Mouse (Mus musculus) embryonic fibroblast, embryonic 13.5 days (primary cell): ENCODE measurements around the gene Rassf7. TPM values are rescaled to one million over a fixed set of nuclear protein-coding genes. Genes with fewer than 3 reads are reported as not detected.

ENCODE experiments used
- H3K27ac ChIP-seq: 2 replicates; pipeline ENCODE4 v1.5.1; 2012; ENCODE audit warnings: low read length, control low read depth, inconsistent platforms; ENCODE audit not compliant: insufficient read depth
- H3K4me1 ChIP-seq: 2 replicates; pipeline ENCODE4 v1.6.1; 2011; ENCODE audit warnings: low read length; ENCODE audit not compliant: control insufficient read depth, insufficient read depth
- H3K4me3 ChIP-seq: 2 replicates; pipeline ENCODE4 v1.5.1; 2011; ENCODE audit warnings: mild to moderate bottlenecking, control low read depth, low read length; ENCODE audit not compliant: insufficient read depth
- CTCF ChIP-seq: IDR thresholded peaks from 2 replicates; pipeline ENCODE4 v1.5.1; 2011; ENCODE audit warnings: mild to moderate bottlenecking, control low read depth, low read length, moderate library complexity, borderline replicate concordance; ENCODE audit not compliant: insufficient read depth
- POLR2A ChIP-seq: IDR thresholded peaks from 2 replicates; pipeline ENCODE4 v1.6.1; 2011; ENCODE audit warnings: low read depth, mild to moderate bottlenecking, control low read depth, low read length, moderate library complexity
- polyA plus RNA-seq: library from polyadenylated mRNA; stranded (reverse); fragments of >200 nt; gene quantifications from 2 replicates; pipeline ENCODE4 v1.2.4, GENCODE M21; 2011; ENCODE audit warnings: low read depth; ENCODE audit not compliant: missing spikeins, insufficient read length

Rassf7 gene
- polyA plus RNA-seq, 1 experiment, result 5.8 TPM

GRCm38 (mm10) chr7:141195754-141196153, 19.9 kb upstream of the Rassf7 start:
- Histone ChIP-seq H3K27ac (no peak overlapping the region), H3K4me3 (no peak overlapping the region), H3K4me1 (0 out of 2 replicates have a peak, but pooled peaks cover 2% of the 10 kb centered on the region)
- TF ChIP-seq POLR2A (no peak), CTCF (no peak)

- no peak for TF ChIP-seq CTCF
- TF ChIP-seq POLR2A, result no peak
- Histone ChIP-seq H3K4me1 (0 out of 2 replicates have a peak, but pooled peaks cover 2% of the 10 kb centered on the region), H3K4me3 (no peak overlapping the region), H3K27ac (no peak overlapping the region)
Observed at GRCm38 (mm10) chr7:141196619-141197282, 18.9 kb upstream of the Rassf7 start.

- TF ChIP-seq CTCF (no peak), POLR2A (no peak)
- H3K4me1 ChIP-seq, result 0 out of 2 replicates have a peak, but pooled peaks cover 2% of the 10 kb centered on the region
- no peak overlapping the region for H3K27ac ChIP-seq
- H3K4me3 ChIP-seq, result no peak overlapping the region
Observed at GRCm38 (mm10) chr7:141198121-141198520, 17.5 kb upstream of the Rassf7 start.

- no peak overlapping the region for H3K27ac ChIP-seq
- no peak for TF ChIP-seq CTCF
- TF ChIP-seq POLR2A, result no peak
- H3K4me3 ChIP-seq, result no peak overlapping the region
- no peaks in the 10 kb centered on the region for H3K4me1 ChIP-seq
Observed at GRCm38 (mm10) chr7:141204546-141204945, 11.1 kb upstream of the Rassf7 start.

GRCm38 (mm10) chr7:141205504-141205903, 10.2 kb upstream of the Rassf7 start:
- no peaks in the 10 kb centered on the region for H3K4me1 ChIP-seq
- H3K4me3 ChIP-seq, result no peak overlapping the region
- TF ChIP-seq CTCF (no peak), POLR2A (no peak)

GRCm38 (mm10) chr7:141206182-141206937, 9.3 kb upstream of the Rassf7 start:
- Histone ChIP-seq H3K4me1 (no peaks in the 10 kb centered on the region), H3K4me3 (no peak overlapping the region), H3K27ac (no peak overlapping the region)
- TF ChIP-seq CTCF (no peak), POLR2A (no peak)

More at GRCm38 (mm10) chr7:141205504-141205903, 10.2 kb upstream of the Rassf7 start:
- H3K27ac ChIP-seq, result no peak overlapping the region

GRCm38 (mm10) chr7:141209526-141209925, 6.1 kb upstream of the Rassf7 start:
- TF ChIP-seq POLR2A (no peak), CTCF (no peak)
- H3K4me1 ChIP-seq, result no peaks in the 10 kb centered on the region
- no peak overlapping the region for H3K4me3 ChIP-seq
- H3K27ac ChIP-seq, result no peak overlapping the region

GRCm38 (mm10) chr7:141210137-141210536, 5.5 kb upstream of the Rassf7 start:
- H3K4me3 ChIP-seq, result no peak overlapping the region
- no peak for TF ChIP-seq CTCF
- TF ChIP-seq POLR2A, result no peak
- H3K27ac ChIP-seq, result no peak overlapping the region
- no peaks in the 10 kb centered on the region for H3K4me1 ChIP-seq

- TF ChIP-seq POLR2A (no peak), CTCF (no peak)
- Histone ChIP-seq H3K27ac (no peak overlapping the region), H3K4me3 (no peak overlapping the region), H3K4me1 (no peaks in the 10 kb centered on the region)
Observed at GRCm38 (mm10) chr7:141210606-141211131, 5.0 kb upstream of the Rassf7 start.

- H3K4me1 ChIP-seq, result no peaks in the 10 kb centered on the region
- no peak for TF ChIP-seq CTCF
- no peak for TF ChIP-seq POLR2A
- H3K4me3 ChIP-seq, result no peak overlapping the region
- H3K27ac ChIP-seq, result no peak overlapping the region
Observed at GRCm38 (mm10) chr7:141213133-141213532, 2.5 kb upstream of the Rassf7 start.
